Mouse (Mus musculus) megakaryocyte, embryonic 14.5 days (primary cell): ENCODE data around the gene Foxn3.

Experiments
- FLI1 ChIP-seq: IDR thresholded peaks from 2 replicates; pipeline ENCODE4 v1.6.1; 2012; ENCODE audit warnings: low read length, inconsistent platforms, mixed read lengths
- GATA1 ChIP-seq: IDR thresholded peaks from 3 replicates; pipeline ENCODE4 v1.6.1; 2012; ENCODE audit warnings: mixed read lengths, low read length, inconsistent platforms, borderline replicate concordance

GRCm38 (mm10) chr12:99280826-99281225 is 282.6 kb downstream of the Foxn3 start:
- no peak for TF ChIP-seq GATA1
- no peak for TF ChIP-seq FLI1
